Mouse (Mus musculus) testis, adult 2 months (tissue): ENCODE results near the gene Foxa3. TPM values are rescaled to one million over a fixed set of nuclear protein-coding genes. Genes with fewer than 3 reads are reported as not detected.

Experiments used
- H3K27ac ChIP-seq: fragments of 200-500 bp; 2 replicates; pipeline ENCODE4 v1.5.1; 2012; ENCODE audit warnings: low read depth, low read length; ENCODE audit not compliant: control insufficient read depth, insufficient read depth
- H3K27me3 ChIP-seq: fragments of 200-500 bp; 2 replicates; pipeline ENCODE4 v1.6.1; 2012; ENCODE audit warnings: mild to moderate bottlenecking, low read length, moderate library complexity; ENCODE audit not compliant: control insufficient read depth, insufficient read depth
- H3K36me3 ChIP-seq: fragments of 200-500 bp; 2 replicates; pipeline ENCODE4 v1.6.1; 2012; ENCODE audit warnings: mild to moderate bottlenecking, low read length; ENCODE audit not compliant: control insufficient read depth, insufficient read depth
- H3K4me1 ChIP-seq: fragments of 200-500 bp; 2 replicates; pipeline ENCODE4 v1.6.1; 2012; ENCODE audit warnings: low read length; ENCODE audit not compliant: control insufficient read depth, insufficient read depth
- H3K4me3 ChIP-seq: fragments of 200-500 bp; 2 replicates; pipeline ENCODE4 v1.5.1; 2012; ENCODE audit warnings: low read depth, mild to moderate bottlenecking, low read length, moderate library complexity, mixed read lengths; ENCODE audit not compliant: control insufficient read depth
- CTCF ChIP-seq: fragments of 200-500 bp; IDR thresholded peaks from 2 replicates; pipeline ENCODE4 v1.5.1; 2012; ENCODE audit warnings: low read depth, mild to moderate bottlenecking, inconsistent platforms, low read length, moderate library complexity; ENCODE audit not compliant: control insufficient read depth, insufficient read depth, insufficient replicate concordance
- POLR2A ChIP-seq: fragments of 200-500 bp; IDR thresholded peaks from 2 replicates; pipeline ENCODE4 v1.6.1; 2012; ENCODE audit warnings: low read depth, mild to moderate bottlenecking, inconsistent platforms, low read length, moderate library complexity; ENCODE audit not compliant: control insufficient read depth
- polyA plus RNA-seq: library from polyadenylated mRNA; depleted of rRNA; stranded (reverse); fragments of >200 nt; gene quantifications from 2 replicates; pipeline ENCODE4 v1.2.3, GENCODE M21; 2012

Foxa3 gene
- polyA plus RNA-seq, 1 experiment: 2.1 TPM

- H3K27ac ChIP-seq: no peak overlapping the region
- peaks cover 17% of the 10 kb centered on the region for H3K4me1 ChIP-seq
- no peak overlapping the region for H3K4me3 ChIP-seq
- no peaks in the 10 kb centered on the region for H3K36me3 ChIP-seq
- TF ChIP-seq POLR2A (no peak), CTCF (no peak)
- H3K27me3 ChIP-seq: no peaks in the 10 kb centered on the region
Measured at GRCm38 (mm10) chr7:19012882-19013281, 10.5 kb downstream of the Foxa3 start.

- peaks cover 17% of the 10 kb centered on the region for H3K4me1 ChIP-seq
- peak overlapping the region; percentile 41 for H3K4me3 ChIP-seq
- no peaks in the 10 kb centered on the region for H3K36me3 ChIP-seq
- H3K27me3 ChIP-seq: no peaks in the 10 kb centered on the region
- TF ChIP-seq POLR2A: no peak
- TF ChIP-seq CTCF: no peak
- H3K27ac ChIP-seq: no peak overlapping the region
Measured at GRCm38 (mm10) chr7:19012025-19012621, 11.2 kb downstream of the Foxa3 start.

- TF ChIP-seq POLR2A: no peak
- TF ChIP-seq CTCF: no peak
- H3K27me3 ChIP-seq: no peaks in the 10 kb centered on the region
- H3K4me1 ChIP-seq: peaks cover 20% of the 10 kb centered on the region
- no peak overlapping the region for H3K4me3 ChIP-seq
- H3K36me3 ChIP-seq: no peaks in the 10 kb centered on the region
- no peak overlapping the region for H3K27ac ChIP-seq
Measured at GRCm38 (mm10) chr7:19010581-19010980, 12.8 kb downstream of the Foxa3 start.

GRCm38 (mm10) chr7:19007026-19007977 lies 16.0 kb downstream of the Foxa3 start:
- H3K36me3 ChIP-seq: no peaks in the 10 kb centered on the region
- H3K4me3 ChIP-seq: no peak overlapping the region
- no peaks in the 10 kb centered on the region for H3K27me3 ChIP-seq
- no peak overlapping the region for H3K27ac ChIP-seq
- TF ChIP-seq POLR2A (no peak), CTCF (no peak)
- H3K4me1 ChIP-seq: peaks cover 31% of the 10 kb centered on the region

GRCm38 (mm10) chr7:19006476-19006875 lies 16.9 kb downstream of the Foxa3 start:
- Histone ChIP-seq H3K27ac (no peak overlapping the region), H3K4me1 (peaks cover 28% of the 10 kb centered on the region), H3K4me3 (no peak overlapping the region), H3K27me3 (no peaks in the 10 kb centered on the region), H3K36me3 (no peaks in the 10 kb centered on the region)
- peak; percentile 77; the same call in 1 of the 2 replicates for TF ChIP-seq CTCF
- TF ChIP-seq POLR2A: no peak

GRCm38 (mm10) chr7:19005417-19006121 lies 17.8 kb downstream of the Foxa3 start:
- H3K36me3 ChIP-seq: no peaks in the 10 kb centered on the region
- TF ChIP-seq CTCF (no peak), POLR2A (no peak)
- H3K27me3 ChIP-seq: no peaks in the 10 kb centered on the region
- no peak overlapping the region for H3K27ac ChIP-seq
- no peak overlapping the region for H3K4me3 ChIP-seq
- H3K4me1 ChIP-seq: peaks cover 36% of the 10 kb centered on the region

GRCm38 (mm10) chr7:19004631-19005079 lies 18.7 kb downstream of the Foxa3 start:
- TF ChIP-seq CTCF (no peak), POLR2A (no peak)
- H3K27ac ChIP-seq: peak overlapping the region; percentile 10; the same call in 1 of the 2 replicates
- peaks cover 39% of the 10 kb centered on the region for H3K4me1 ChIP-seq
- no peaks in the 10 kb centered on the region for H3K36me3 ChIP-seq
- no peaks in the 10 kb centered on the region for H3K27me3 ChIP-seq
- H3K4me3 ChIP-seq: peak overlapping the region; percentile 89
